Mouse (Mus musculus) heart, postnatal 0 days (tissue): Measurements from ENCODE around the gene Lingo3. TPM values are rescaled to one million over a fixed set of nuclear protein-coding genes. Genes with fewer than 3 reads are reported as not detected.

Experiments used
- ATAC-seq: fragments of 200-750 bp; cut with Nextera tagmentation; 2 replicates; pipeline ENCODE4 v1.8.0; 2017; ENCODE audit warnings: low read depth, moderate number of reproducible peaks, moderate library complexity; ENCODE audit not compliant: insufficient read depth
- DNase-seq: peaks from one replicate; pipeline ENCODE4 v3.0.0-alpha.2; 2016; ENCODE audit warnings: low spot score
- H3K27ac ChIP-seq: fragments of 300-500 bp; sonication (generic); 2 replicates; pipeline ENCODE4 v1.5.1; 2014; ENCODE audit warnings: low read depth, mild to moderate bottlenecking
- H3K27me3 ChIP-seq: fragments of 300-500 bp; sonication (generic); 2 replicates; pipeline ENCODE4 v1.6.1; 2014; ENCODE audit warnings: low read length, mixed read lengths; ENCODE audit not compliant: control insufficient read depth, insufficient read depth
- H3K36me3 ChIP-seq: fragments of 300-500 bp; sonication (generic); replicated peaks from 2 replicates; pipeline ENCODE4 v1.6.1; 2014; ENCODE audit warnings: low read length, mixed read lengths; ENCODE audit not compliant: control insufficient read depth, insufficient read depth
- H3K4me1 ChIP-seq: fragments of 300-500 bp; sonication (generic); 2 replicates; pipeline ENCODE4 v1.6.1; 2014; ENCODE audit warnings: antibody characterized with exemption; ENCODE audit not compliant: control insufficient read depth, insufficient read depth
- H3K4me2 ChIP-seq: fragments of 300-500 bp; sonication (generic); 2 replicates; pipeline ENCODE4 v1.6.1; 2014; ENCODE audit warnings: low read depth, mild to moderate bottlenecking, low read length, moderate library complexity
- H3K4me3 ChIP-seq: fragments of 300-500 bp; sonication (generic); 2 replicates; pipeline ENCODE4 v1.5.1; 2014; ENCODE audit warnings: low read depth, low read length
- H3K9ac ChIP-seq: fragments of 300-500 bp; sonication (generic); replicated peaks from 2 replicates; pipeline ENCODE4 v1.6.1; 2014; ENCODE audit warnings: low read depth, low read length, mixed read lengths
- H3K9me3 ChIP-seq: fragments of 300-500 bp; sonication (generic); replicated peaks from 2 replicates; pipeline ENCODE4 v1.6.1; 2016; ENCODE audit warnings: low read length; ENCODE audit not compliant: control insufficient read depth
- CTCF ChIP-seq: IDR thresholded peaks from 2 replicates; pipeline ENCODE4 v1.5.1; 2016; ENCODE audit warnings: antibody characterized with exemption, control low read depth, low read depth
- EP300 ChIP-seq: IDR thresholded peaks from 2 replicates; pipeline ENCODE4 v1.6.1; 2016; ENCODE audit warnings: antibody characterized with exemption, low read depth
- WGBS: fragments of 180-500 bp; shearing (Covaris S2); extraction: QIAGEN DNeasy Blood & Tissue Kit; methylation state at CpG from one replicate; pipeline ENCODE4 v1.1.7; 2014; 5-methylcytosine and 5-hydroxymethylcytosine counted together
- polyA plus RNA-seq: library from polyadenylated mRNA; unstranded; fragments of >200 nt; fragmentation: Nextera tagmentation; extraction: Ambion mirVana; gene quantifications from 2 replicates; pipeline ENCODE4 v1.2.1, GENCODE M21; 2015
- total RNA-seq: library from RNA; depleted of rRNA; stranded (reverse); fragments of >200 nt; gene quantifications from 2 replicates; pipeline ENCODE4 v1.2.3, GENCODE M21; 2014; ENCODE audit warnings: low replicate concordance

Lingo3 gene
- total and polyA plus RNA-seq, 2 experiments from 2014 or later = 0.92 to 1.5 TPM

- DNase-seq (no peak), ATAC-seq (no peak)
- no peak for TF ChIP-seq EP300
- no peak for TF ChIP-seq CTCF
- Histone ChIP-seq H3K4me1 (no peaks in the 10 kb centered on the region), H3K4me3 (no peak overlapping the region), H3K36me3 (peaks cover 44% of the 10 kb centered on the region), H3K27me3 (no peaks in the 10 kb centered on the region), H3K9ac (no peak overlapping the region), H3K9me3 (no peaks in the 10 kb centered on the region), H3K27ac (no peak overlapping the region), H3K4me2 (no peak overlapping the region)
- 92% methylated on average over 5 of the region's 5 CpGs for WGBS
Measured at GRCm38 (mm10) chr10:80862305-80862704, 18.5 kb upstream of the Lingo3 start.

- Histone ChIP-seq H3K9ac (no peak overlapping the region), H3K4me2 (no peak overlapping the region), H3K4me3 (no peak overlapping the region), H3K27me3 (no peaks in the 10 kb centered on the region), H3K4me1 (peaks cover 13% of the 10 kb centered on the region; the same call in 1 of the 2 replicates), H3K9me3 (no peaks in the 10 kb centered on the region), H3K27ac (no peak overlapping the region), H3K36me3 (peaks cover 15% of the 10 kb centered on the region; the same call in 1 of the 2 replicates)
- TF ChIP-seq CTCF (no peak), EP300 (no peak)
- ATAC-seq = no peak
- no peak for DNase-seq
- WGBS = 72% methylated on average over 7 of the region's 7 CpGs
Measured at GRCm38 (mm10) chr10:80858350-80858935, 14.6 kb upstream of the Lingo3 start.

DNA sequence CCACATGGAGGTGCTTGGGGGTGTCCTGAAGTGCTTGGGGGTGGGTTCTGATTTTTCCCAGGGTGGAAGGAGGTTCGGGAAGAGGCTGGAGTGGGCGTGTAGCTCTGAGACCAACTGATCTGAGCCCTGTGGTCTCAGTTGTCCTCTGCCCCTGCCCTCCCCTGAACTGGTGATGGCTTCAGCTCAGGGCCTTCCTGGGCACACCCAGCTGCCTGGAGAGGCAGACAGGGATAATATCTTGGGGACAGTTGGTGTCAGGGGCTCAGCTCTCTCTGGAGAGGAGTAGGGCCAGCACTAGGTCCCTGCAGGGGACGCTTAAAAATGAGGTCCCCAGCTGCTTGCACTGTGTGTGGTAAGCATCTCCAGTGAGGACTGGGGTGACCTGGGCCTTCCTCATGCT lies 14.0 kb upstream of the Lingo3 start:
- ATAC-seq = no peak
- TF ChIP-seq CTCF = no peak
- TF ChIP-seq EP300 = no peak
- no peak overlapping the region for H3K27ac ChIP-seq
- no peaks in the 10 kb centered on the region for H3K27me3 ChIP-seq
- DNase-seq = no peak
- WGBS = 63% methylated on average over 3 of the region's 3 CpGs
- H3K9ac ChIP-seq = no peak overlapping the region
- H3K9me3 ChIP-seq = no peaks in the 10 kb centered on the region
- peaks cover 16% of the 10 kb centered on the region; the same call in 1 of the 2 replicates for H3K36me3 ChIP-seq
- H3K4me1 ChIP-seq = peaks cover 13% of the 10 kb centered on the region; the same call in 1 of the 2 replicates
- no peak overlapping the region for H3K4me2 ChIP-seq
- H3K4me3 ChIP-seq = no peak overlapping the region

- ATAC-seq = no peak
- Histone ChIP-seq H3K4me1 (peaks cover 13% of the 10 kb centered on the region; the same call in 1 of the 2 replicates), H3K9ac (no peak overlapping the region), H3K4me2 (no peak overlapping the region), H3K36me3 (peaks cover 14% of the 10 kb centered on the region), H3K27me3 (no peaks in the 10 kb centered on the region), H3K4me3 (no peak overlapping the region), H3K9me3 (no peaks in the 10 kb centered on the region), H3K27ac (no peak overlapping the region)
- DNase-seq = no peak
- TF ChIP-seq CTCF (no peak), EP300 (no peak)
- WGBS = 68% methylated on average over 8 of the region's 8 CpGs
Measured at GRCm38 (mm10) chr10:80857386-80857785, 13.5 kb upstream of the Lingo3 start.

DNA sequence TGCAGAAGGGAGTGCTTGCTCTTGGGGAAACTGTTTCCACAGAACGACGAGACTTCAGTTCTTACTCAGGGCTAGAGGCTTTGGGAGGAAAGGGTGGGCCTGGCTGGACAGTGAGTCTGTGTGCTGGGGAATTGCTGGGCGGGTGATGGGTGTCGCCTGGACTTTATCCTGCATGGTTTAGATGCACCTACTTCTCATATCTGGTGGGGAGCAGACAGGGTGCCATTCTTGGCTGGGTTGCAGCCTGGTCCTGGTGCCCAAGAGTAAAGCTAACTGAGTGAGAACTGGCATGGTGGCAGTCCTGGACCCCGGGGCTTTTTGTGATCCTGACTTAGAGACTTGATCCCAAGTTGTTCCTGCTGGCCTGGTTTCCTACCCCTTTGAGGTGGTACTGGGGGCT lies 13.1 kb upstream of the Lingo3 start:
- H3K4me3 ChIP-seq = no peak overlapping the region
- DNase-seq = no peak
- no peaks in the 10 kb centered on the region for H3K9me3 ChIP-seq
- H3K4me2 ChIP-seq = no peak overlapping the region
- no peak for ATAC-seq
- no peak overlapping the region for H3K9ac ChIP-seq
- no peak overlapping the region for H3K27ac ChIP-seq
- TF ChIP-seq EP300 = no peak
- TF ChIP-seq CTCF = no peak
- 82% methylated on average over 5 of the region's 5 CpGs for WGBS
- H3K36me3 ChIP-seq = peaks cover 14% of the 10 kb centered on the region
- H3K27me3 ChIP-seq = no peaks in the 10 kb centered on the region
- peaks cover 13% of the 10 kb centered on the region; the same call in 1 of the 2 replicates for H3K4me1 ChIP-seq

GRCm38 (mm10) chr10:80856267-80856666 lies 12.4 kb upstream of the Lingo3 start:
- no peaks in the 10 kb centered on the region for H3K9me3 ChIP-seq
- TF ChIP-seq EP300 (no peak), CTCF (0 out of 2 replicates have a peak, but pooled peaks have one; percentile 8)
- H3K27ac ChIP-seq = no peak overlapping the region
- peak overlapping the region; percentile 93 for H3K4me2 ChIP-seq
- peaks cover 17% of the 10 kb centered on the region for H3K36me3 ChIP-seq
- peaks cover 13% of the 10 kb centered on the region; the same call in 1 of the 2 replicates for H3K4me1 ChIP-seq
- H3K4me3 ChIP-seq = no peak overlapping the region
- WGBS = 62% methylated on average over 3 of the region's 3 CpGs
- ATAC-seq (no peak), DNase-seq (no peak)
- H3K9ac ChIP-seq = no peak overlapping the region
- H3K27me3 ChIP-seq = no peaks in the 10 kb centered on the region
